Mouse (Mus musculus) neutrophil, adult 83 days (primary cell): ENCODE measurements around the gene Necab2. TPM values are rescaled to one million over a fixed set of nuclear protein-coding genes. Genes with fewer than 3 reads are reported as not detected.

Experiments used
- total RNA-seq, 2 experiments: library from RNA; stranded (reverse); gene quantifications; one replicate each; pipeline ENCODE4 v1.2.4; 2023

The Necab2 gene
- total RNA-seq = 1 to 10 TPM in 1 of 2 experiments, under 1 TPM in 1; 0.99 to 1.5 TPM

DNA sequence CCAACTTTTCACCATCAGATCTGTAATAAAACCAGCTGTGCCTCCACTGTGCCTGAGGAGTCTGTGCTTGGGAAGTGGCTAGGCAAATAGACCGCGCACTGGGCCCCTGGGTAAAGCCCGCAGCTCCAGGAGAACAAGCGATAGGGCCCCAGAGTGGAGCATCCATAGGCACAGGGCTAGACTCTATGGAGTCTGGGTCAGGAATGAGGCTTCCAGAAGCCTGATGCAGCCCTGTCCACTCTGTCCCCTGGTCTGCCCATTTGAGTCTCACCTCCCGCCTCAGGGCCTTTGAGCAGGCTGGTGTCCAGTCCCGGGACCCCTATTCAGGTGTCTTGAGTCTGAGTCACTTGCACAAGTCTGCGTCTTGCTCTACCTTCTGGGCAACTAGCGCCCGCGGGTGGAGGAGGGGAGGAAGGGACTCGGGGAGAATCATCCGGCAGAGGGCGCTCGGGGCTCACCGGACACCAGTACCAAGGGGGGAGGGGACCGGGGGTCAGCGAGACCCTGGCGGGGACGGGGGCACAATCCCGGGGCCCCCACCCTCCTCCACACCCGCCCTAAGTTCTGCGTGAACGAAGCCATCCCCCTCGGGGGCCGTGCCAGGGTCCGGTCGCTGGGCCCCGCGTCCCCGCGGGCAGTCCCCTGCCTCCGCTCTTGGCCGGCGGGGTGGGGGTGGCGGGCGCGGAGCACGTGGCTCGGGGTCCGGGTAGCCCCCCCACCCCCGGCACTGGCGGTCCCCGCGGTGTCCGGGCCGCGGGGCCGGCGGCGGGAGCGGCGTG is at the start of gene Necab2:
Gene Necab2 (plus strand): TSS at position 509 of the 779 bp plus-strand sequence.

DNA sequence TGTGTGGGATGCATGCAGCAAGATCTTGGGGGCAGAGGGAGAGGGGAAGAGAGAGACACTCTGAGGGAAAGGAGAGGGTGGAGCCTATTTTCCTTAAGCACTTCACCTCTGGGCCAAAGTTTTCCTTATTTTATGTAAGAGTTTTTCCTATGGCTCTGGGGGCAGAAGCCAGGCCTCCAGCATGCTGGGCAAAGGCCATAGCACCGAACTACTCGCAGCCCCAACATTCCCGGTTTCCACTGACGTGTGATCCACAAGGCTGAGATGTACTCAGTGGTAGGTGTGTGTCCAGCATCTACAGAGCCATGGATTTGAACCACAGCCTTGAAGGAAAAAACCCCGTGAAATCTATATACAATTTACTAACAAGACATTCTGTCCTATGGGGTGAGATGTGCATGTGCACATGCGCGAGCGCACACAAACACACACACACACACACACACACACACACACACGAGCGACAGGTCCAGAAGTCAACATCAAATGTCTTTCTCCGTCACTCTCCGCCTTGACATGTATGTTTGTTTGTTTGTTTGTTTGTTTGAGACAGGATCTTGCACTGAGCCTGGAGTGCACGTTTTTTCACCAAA is 12.8 kb upstream of the Necab2 start, which contains the start of gene Osgin1:
Gene Osgin1 (plus strand): TSS at position 543 of the 593 bp plus-strand sequence.

DNA sequence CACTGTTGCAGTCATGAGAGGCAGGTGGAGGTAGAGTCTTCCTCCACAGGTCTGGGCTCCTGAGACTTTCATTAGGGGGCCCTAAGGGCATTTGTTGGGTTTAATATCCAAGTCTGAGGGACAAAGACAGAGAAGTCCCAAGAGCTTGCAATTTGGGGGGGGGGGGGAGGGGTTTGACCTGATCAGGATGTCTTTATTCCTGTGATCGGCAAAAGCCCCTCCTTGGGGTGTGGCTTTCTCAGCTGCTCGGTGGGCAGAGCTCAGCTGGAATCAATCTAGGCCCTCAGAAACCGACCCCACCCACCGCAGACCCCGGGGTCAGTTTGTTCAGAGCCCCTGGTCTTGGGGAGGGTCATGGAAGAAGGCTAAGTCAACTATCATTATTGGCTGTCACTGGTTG is 55.1 kb downstream of the Necab2 start, which contains the start of gene Slc38a8:
Gene Slc38a8 (minus strand): TSS at position 101 of the 400 bp plus-strand sequence.

Other genes with a start within 250 kb of the Necab2 start
- gene Hsbp1, start 102.2 kb upstream of the Necab2 start, total RNA-seq = 10 to 100 TPM; 54.1 to 60.7 TPM
- gene Mlycd, start 51.8 kb upstream of the Necab2 start, total RNA-seq = 1 to 10 TPM; 7.8 to 7.9 TPM
- 100 to 1,000 TPM; 149 to 177 TPM for gene Osgin1, start 12.6 kb upstream of the Necab2 start, total RNA-seq
- not detected for gene Slc38a8, start 55.0 kb downstream of the Necab2 start, total RNA-seq
- gene Mbtps1, start 112.0 kb downstream of the Necab2 start, total RNA-seq = 10 to 100 TPM; 44.8 to 46.8 TPM
- gene Hsdl1, start 128.5 kb downstream of the Necab2 start, total RNA-seq = 10 to 100 TPM; 32.4 to 32.8 TPM
- under 1 TPM; 0.35 to 0.46 TPM for gene Dnaaf1, start 128.5 kb downstream of the Necab2 start, total RNA-seq
- 1 to 10 TPM; 9.0 TPM for gene Taf1c, start 158.5 kb downstream of the Necab2 start, total RNA-seq
- not detected for gene Adad2, start 166.0 kb downstream of the Necab2 start, total RNA-seq
- not detected for gene Kcng4, start 189.0 kb downstream of the Necab2 start, total RNA-seq
- gene Wfdc1, start 219.6 kb downstream of the Necab2 start, total RNA-seq = not detected